Mouse (Mus musculus) embryo, embryonic 9.5 days (tissue): Measurements from ENCODE around the gene Dcbld1.
"Not testable (repeated sequence)": the region's sequence is repeated elsewhere in the genome, so short reads cannot be mapped to it uniquely, and the experiment has no call there.

ENCODE experiments used
- DNase-seq: peaks from one replicate; pipeline ENCODE4 v3.0.0-alpha.2; 2017; ENCODE audit errors: extremely low spot score

Dcbld1 gene

GRCm38 (mm10) chr10:52260209-52260608 lies 26.8 kb downstream of the Dcbld1 start:
- no peak for DNase-seq

- no peak for DNase-seq
These were observed 30.7 kb downstream of the Dcbld1 start for GRCm38 (mm10) chr10:52264162-52264561.

GRCm38 (mm10) chr10:52268879-52269278 lies 35.5 kb downstream of the Dcbld1 start:
- no peak for DNase-seq

GRCm38 (mm10) chr10:52271385-52271784 lies 38.0 kb downstream of the Dcbld1 start:
- DNase-seq, result no peak

GRCm38 (mm10) chr10:52273012-52273411 lies 39.6 kb downstream of the Dcbld1 start:
- DNase-seq, result no peak

- DNase-seq, result no peak
These were observed 40.8 kb downstream of the Dcbld1 start for GRCm38 (mm10) chr10:52274001-52274909.

GRCm38 (mm10) chr10:52274910-52275604 lies 41.6 kb downstream of the Dcbld1 start:
- no peak for DNase-seq

GRCm38 (mm10) chr10:52276579-52276978 lies 43.2 kb downstream of the Dcbld1 start:
- no peak for DNase-seq

- DNase-seq, result not testable (repeated sequence)
These were observed 44.1 kb downstream of the Dcbld1 start for GRCm38 (mm10) chr10:52277564-52277963.

- no peak for DNase-seq
These were observed 44.6 kb downstream of the Dcbld1 start for GRCm38 (mm10) chr10:52278011-52278434.

- no peak for DNase-seq
These were observed 45.4 kb downstream of the Dcbld1 start for GRCm38 (mm10) chr10:52278866-52279265.

GRCm38 (mm10) chr10:52279876-52280275 lies 46.5 kb downstream of the Dcbld1 start:
- DNase-seq, result no peak

- no peak for DNase-seq
These were observed 47.2 kb downstream of the Dcbld1 start for GRCm38 (mm10) chr10:52280623-52281022.

GRCm38 (mm10) chr10:52281337-52281736 lies 47.9 kb downstream of the Dcbld1 start:
- DNase-seq, result no peak

GRCm38 (mm10) chr10:52284578-52284977 lies 51.2 kb downstream of the Dcbld1 start:
- DNase-seq, result no peak

GRCm38 (mm10) chr10:52287852-52288533 lies 54.6 kb downstream of the Dcbld1 start:
- no peak for DNase-seq

GRCm38 (mm10) chr10:52289261-52289660 lies 55.8 kb downstream of the Dcbld1 start:
- DNase-seq, result no peak

GRCm38 (mm10) chr10:52292391-52292790 lies 59.0 kb downstream of the Dcbld1 start:
- not testable (repeated sequence) for DNase-seq

GRCm38 (mm10) chr10:52293921-52294577 lies 60.6 kb downstream of the Dcbld1 start:
- no peak for DNase-seq

- no peak for DNase-seq
These were observed 62.5 kb downstream of the Dcbld1 start for GRCm38 (mm10) chr10:52295934-52296333.

GRCm38 (mm10) chr10:52298568-52298967 lies 65.1 kb downstream of the Dcbld1 start:
- peak; percentile 26 for DNase-seq

- no peak for DNase-seq
These were observed 68.3 kb downstream of the Dcbld1 start for GRCm38 (mm10) chr10:52301766-52302165.
